Mouse (Mus musculus): ENCODE results near the gene Fbxo46.

- TF ChIP-seq EP300 (IDR thresholded peaks at IDR 0.05; ENCODE audit: low read depth) (no peak), CTCF (IDR thresholded peaks at IDR 0.05; ENCODE audit: low read depth) (no peak)
Measured at GRCm38 (mm10) chr7:19164978-19165377, 45.3 kb downstream of the Fbxo46 start.
